Mouse (Mus musculus): ENCODE results near the gene Serp2. TPM values are rescaled to one million over a fixed set of nuclear protein-coding genes. Genes with fewer than 3 reads are reported as not detected.

Gene Serp2
- polyA plus RNA-seq, 1 experiment from 2014 or later: 47.3 TPM

Other genes with a start within 250 kb of the Serp2 start
- 494 and 495 TPM in 2 replicates for gene Tsc22d1, start 141.9 kb downstream of the Serp2 start, polyA plus RNA-seq (2014; fragmentation: Nextera tagmentation; extraction: Ambion mirVana)

Measured in midbrain, embryonic 11.5 days (tissue).